Mouse (Mus musculus) effector memory CD4-positive, alpha-beta T cell, adult 5 months (primary cell): ENCODE data around the gene Stn1. TPM values are rescaled to one million over a fixed set of nuclear protein-coding genes. Genes with fewer than 3 reads are reported as not detected.

Experiments used
- polyA plus RNA-seq: library from polyadenylated mRNA; unstranded; fragments of 100-300 nt; shearing (Covaris generic); gene quantifications from one replicate; pipeline ENCODE4 v1.2.1, GENCODE M21; 2017

Gene Stn1
- 31.1 TPM for polyA plus RNA-seq

DNA sequence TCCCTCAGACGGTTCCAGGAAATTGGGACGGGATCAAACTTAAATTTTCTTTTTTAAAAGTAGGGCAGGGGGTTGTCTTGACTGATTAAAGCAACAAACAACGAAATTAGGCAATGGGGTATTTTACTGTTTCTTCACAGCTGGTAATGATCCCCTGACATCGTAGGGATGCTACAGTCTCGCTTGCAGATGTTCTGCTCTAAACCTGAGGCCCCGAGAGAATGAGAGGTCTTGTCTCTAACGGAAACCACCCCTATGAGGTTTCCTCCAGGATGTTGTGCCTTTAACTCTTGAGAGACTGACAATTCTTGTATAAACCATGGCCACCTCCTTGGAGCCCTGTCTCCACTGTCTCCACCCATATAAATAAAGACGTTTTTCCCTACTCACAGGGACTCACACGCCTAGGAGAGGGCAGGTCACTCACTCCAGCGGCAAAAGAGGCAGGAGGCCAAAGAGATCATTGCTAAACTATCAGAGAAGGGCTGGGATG, at the start of gene Stn1:
Gene Stn1 (minus strand): TSS at position 208 of the 493 bp plus-strand sequence.

GRCm38 (mm10) chr19:47579225-47579787, 42.0 kb upstream of the Stn1 start, which contains the start of gene Slk:
Gene Slk (plus strand): TSS chr19:47579678.

GRCm38 (mm10) chr19:47464304-47465241, 72.7 kb downstream of the Stn1 start, which contains the start of gene Sh3pxd2a:
Gene Sh3pxd2a (minus strand): TSS chr19:47464401.

Other genes with a start within 250 kb of the Stn1 start
- 0.07 TPM for gene Sh3pxd2a, start 73.1 kb downstream of the Stn1 start, polyA plus RNA-seq
- gene Slk, start 42.2 kb upstream of the Stn1 start, polyA plus RNA-seq, result 109 TPM
- not detected for gene Col17a1, start 154.6 kb upstream of the Stn1 start, polyA plus RNA-seq
- 174 TPM for gene Sfr1, start 194.2 kb upstream of the Stn1 start, polyA plus RNA-seq